In the genomic region with DNA sequence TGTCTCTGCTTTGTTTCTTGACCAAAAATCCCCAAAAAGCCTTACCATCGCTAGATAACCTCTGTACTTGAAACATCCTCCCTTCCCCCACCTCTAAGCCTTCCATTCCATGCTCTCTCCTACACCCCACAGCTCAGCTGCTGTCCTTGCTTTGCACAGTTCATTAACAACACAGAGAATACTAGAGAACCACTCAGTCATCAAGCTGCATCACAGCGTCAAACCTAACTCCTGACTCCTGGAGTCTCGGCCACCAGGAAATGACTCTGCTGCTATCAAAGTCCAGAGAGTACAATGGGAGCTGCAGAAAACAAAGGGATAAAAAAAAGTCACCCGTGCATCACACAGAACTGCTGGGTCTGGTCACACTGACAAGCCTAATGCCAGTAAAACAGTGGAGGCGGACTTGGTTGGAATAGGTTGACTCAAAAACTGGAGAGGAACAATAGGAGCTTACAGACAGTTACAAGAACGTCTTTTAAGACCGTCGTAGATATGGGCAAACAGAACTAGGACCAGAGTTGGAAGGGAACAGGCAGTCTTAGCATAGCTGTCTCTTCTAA, we compare ENCODE assay signal across 27 mouse cellular contexts. TPM values are rescaled to one million over a fixed set of nuclear protein-coding genes. Genes with fewer than 3 reads are reported as not detected.
A peak's percentile ranks its signal among the peaks of the same experiment; 100 is the strongest.
DNase-seq lines count a peak whose midpoint lies in the region; ATAC-seq and TF ChIP-seq lines count a peak whose summit lies in the region.
"Had no signal": no experiment of that assay in that cellular context is flagged by ENCODE, and none has a peak within 500 bp of the region (broad histone marks: within the 10 kb centered on the region; RNA-seq: fewer than 3 reads in every experiment).

No protein-coding gene starts in this region.

- H3K4me1 ChIP-seq in forebrain, embryonic 10.5 days, result peaks cover 10% of the 10 kb centered on the region; the same call in 1 of the 2 replicates
- H3K4me1 ChIP-seq in forebrain, embryonic 14.5 days (ENCODE audit: control insufficient read depth, insufficient read depth, low read length), result no peaks in the 10 kb centered on the region
- 0 out of 2 replicates have a peak, but pooled peaks cover 3% of the 10 kb centered on the region for H3K4me1 ChIP-seq in intestine, embryonic 14.5 days (replicated peaks; ENCODE audit: control insufficient read depth, insufficient read depth, low read length)
- no peaks in the 10 kb centered on the region for H3K4me1 ChIP-seq in intestine, postnatal 0 days (replicated peaks; ENCODE audit: control insufficient read depth, insufficient read depth, low read length)
- peaks cover 25% of the 10 kb centered on the region for H3K4me1 ChIP-seq in neural tube, embryonic 13.5 days (replicated peaks)
- H3K4me1 ChIP-seq: limb, embryonic 13.5 days; megakaryocyte, embryonic 14.5 days had no signal

- H3K36me3 ChIP-seq in forebrain, embryonic 10.5 days (replicated peaks), result no peaks in the 10 kb centered on the region; the same call in 1 of the 2 replicates
- no peaks in the 10 kb centered on the region for H3K36me3 ChIP-seq in forebrain, embryonic 14.5 days (ENCODE audit: control insufficient read depth, insufficient read depth, low read length)
- H3K36me3 ChIP-seq in intestine, embryonic 14.5 days (ENCODE audit: control insufficient read depth, insufficient read depth, low read length), result no peaks in the 10 kb centered on the region
- H3K36me3 ChIP-seq in intestine, postnatal 0 days (ENCODE audit: control insufficient read depth, insufficient read depth), result no peaks in the 10 kb centered on the region
- no peaks in the 10 kb centered on the region for H3K36me3 ChIP-seq in neural tube, embryonic 13.5 days
- H3K36me3 ChIP-seq: limb, embryonic 13.5 days; lung, embryonic 15.5 days; neural tube, embryonic 12.5 days had no signal

- no peak for ATAC-seq in forebrain, embryonic 14.5 days
- ATAC-seq in intestine, embryonic 14.5 days (replicated peaks; ENCODE audit: low FRiP score, low TSS enrichment, low read depth), result no peak
- no peak for ATAC-seq in intestine, postnatal 0 days
- ATAC-seq in neural tube, embryonic 13.5 days (ENCODE audit: low read depth), result 0 out of 2 replicates have a peak, but pooled peaks have one; percentile 41
- ATAC-seq: activated CD4-positive, CD25-positive, alpha-beta regulatory T cell, adult 4 months; forebrain, postnatal 0 days; midbrain, embryonic 16.5 days had no signal

- H3K4me2 ChIP-seq in forebrain, embryonic 14.5 days (ENCODE audit: low read length), result no peak overlapping the region
- H3K4me2 ChIP-seq in intestine, embryonic 14.5 days (ENCODE audit: low read length), result no peak overlapping the region
- H3K4me2 ChIP-seq in intestine, postnatal 0 days (replicated peaks; ENCODE audit: low read depth), result no peak overlapping the region
- no peak overlapping the region for H3K4me2 ChIP-seq in neural tube, embryonic 13.5 days
- H3K4me2 ChIP-seq: hindbrain, embryonic 14.5 days; limb, embryonic 13.5 days; liver, embryonic 11.5 days; lung, embryonic 15.5 days; neural tube, embryonic 12.5 days had no signal

- no peak for DNase-seq in forebrain, embryonic 10.5 days (ENCODE audit: extremely low spot score, low spot score)
- DNase-seq in forebrain, embryonic 14.5 days (ENCODE audit: low spot score), result no peak
- DNase-seq in intestine, embryonic 14.5 days (ENCODE audit: low spot score), result peak; percentile 41
- no peak for DNase-seq in neural tube, embryonic 10.5 days (ENCODE audit: extremely low spot score, low spot score)
- DNase-seq in ovary, postnatal 36 days (ENCODE audit: low spot score), result no peak
- no peak for DNase-seq in testis, postnatal 10 days (ENCODE audit: low spot score)
- DNase-seq: adrenal gland, adult 2 months; cerebellum, adult 2 months; cerebellum, postnatal 14 days; forebrain, postnatal 0 days; heart, postnatal 14 days; kidney, adult 11 months; kidney, postnatal 36 days; lung, postnatal 4 days; retina, postnatal 1 day; right cerebral cortex, postnatal 14 days had no signal

- no peak overlapping the region for H3K9ac ChIP-seq in forebrain, embryonic 14.5 days (ENCODE audit: low read length)
- no peak overlapping the region for H3K9ac ChIP-seq in intestine, embryonic 14.5 days (ENCODE audit: low read length)
- no peak overlapping the region for H3K9ac ChIP-seq in intestine, postnatal 0 days (ENCODE audit: low read depth, low read length)
- H3K9ac ChIP-seq in neural tube, embryonic 13.5 days, result no peak overlapping the region
- H3K9ac ChIP-seq: forebrain, postnatal 0 days; hindbrain, embryonic 14.5 days; limb, embryonic 13.5 days; lung, embryonic 15.5 days; neural tube, embryonic 12.5 days had no signal

- H3K4me3 ChIP-seq in forebrain, embryonic 10.5 days, result no peak overlapping the region
- H3K4me3 ChIP-seq in forebrain, embryonic 14.5 days (ENCODE audit: low read depth, low read length), result no peak overlapping the region
- H3K4me3 ChIP-seq in intestine, embryonic 14.5 days (ENCODE audit: low read depth, low read length), result no peak overlapping the region
- no peak overlapping the region for H3K4me3 ChIP-seq in intestine, postnatal 0 days (ENCODE audit: low read depth, low read length)
- no peak overlapping the region for H3K4me3 ChIP-seq in neural tube, embryonic 13.5 days
- H3K4me3 ChIP-seq: layer of hippocampus, adult 2 months; limb, embryonic 13.5 days; lung, embryonic 15.5 days; megakaryocyte, embryonic 14.5 days; neural tube, embryonic 12.5 days had no signal

- WGBS in forebrain, embryonic 10.5 days, result 54% methylated on average over 8 of the region's 8 CpGs
- WGBS in forebrain, embryonic 14.5 days, result 44% methylated on average over 8 of the region's 8 CpGs
- 72% methylated on average over 8 of the region's 8 CpGs for WGBS in intestine, embryonic 14.5 days
- 51% methylated on average over 8 of the region's 8 CpGs for WGBS in intestine, postnatal 0 days
- WGBS in neural tube, embryonic 13.5 days, result 26% methylated on average over 8 of the region's 8 CpGs

- H3K27ac ChIP-seq in forebrain, embryonic 10.5 days, result peak overlapping the region; percentile 16; the same call in 1 of the 2 replicates
- no peak overlapping the region for H3K27ac ChIP-seq in forebrain, embryonic 14.5 days (ENCODE audit: low read depth, low read length)
- H3K27ac ChIP-seq in intestine, embryonic 14.5 days (ENCODE audit: low read depth), result no peak overlapping the region
- no peak overlapping the region for H3K27ac ChIP-seq in intestine, postnatal 0 days (ENCODE audit: low read depth, low read length)
- H3K27ac ChIP-seq in neural tube, embryonic 13.5 days (replicated peaks), result 0 out of 2 replicates have a peak overlapping the region, but pooled peaks have one; percentile 1
- H3K27ac ChIP-seq: hindbrain, embryonic 14.5 days; layer of hippocampus, adult 2 months; limb, embryonic 13.5 days; lung, embryonic 15.5 days; neural tube, embryonic 12.5 days had no signal

- TF ChIP-seq CTCF in intestine, postnatal 0 days (IDR thresholded peaks at IDR 0.05; ENCODE audit: low read depth), result no peak

- no peaks in the 10 kb centered on the region for H3K27me3 ChIP-seq in forebrain, embryonic 10.5 days (ENCODE audit: poor library complexity, severe bottlenecking)
- no peaks in the 10 kb centered on the region for H3K27me3 ChIP-seq in forebrain, embryonic 14.5 days (replicated peaks; ENCODE audit: control insufficient read depth, insufficient read depth, low read length)
- H3K27me3 ChIP-seq in intestine, embryonic 14.5 days (replicated peaks; ENCODE audit: control insufficient read depth, insufficient read depth, low read length), result no peaks in the 10 kb centered on the region
- H3K27me3 ChIP-seq in intestine, postnatal 0 days (replicated peaks; ENCODE audit: control insufficient read depth, insufficient read depth, low read length), result no peaks in the 10 kb centered on the region
- H3K27me3 ChIP-seq in neural tube, embryonic 13.5 days, result no peaks in the 10 kb centered on the region
- H3K27me3 ChIP-seq: limb, embryonic 13.5 days; lung, embryonic 15.5 days; neural tube, embryonic 12.5 days had no signal

- H3K9me3 ChIP-seq in forebrain, embryonic 10.5 days, result no peaks in the 10 kb centered on the region
- no peaks in the 10 kb centered on the region for H3K9me3 ChIP-seq in forebrain, embryonic 14.5 days (replicated peaks; ENCODE audit: control insufficient read depth, low read length)
- no peaks in the 10 kb centered on the region for H3K9me3 ChIP-seq in intestine, embryonic 14.5 days (ENCODE audit: control insufficient read depth, low read length)
- H3K9me3 ChIP-seq in intestine, postnatal 0 days (ENCODE audit: control insufficient read depth), result no peaks in the 10 kb centered on the region
- H3K9me3 ChIP-seq in neural tube, embryonic 13.5 days, result no peaks in the 10 kb centered on the region
- H3K9me3 ChIP-seq: limb, embryonic 13.5 days; lung, embryonic 15.5 days had no signal

RNA-seq across cellular contexts. Expression of gene Mark1, which starts 27.1 kb away (rescaled TPM):
- polyA plus RNA-seq in forebrain, embryonic 10.5 days (2016; fragmentation: Nextera tagmentation; extraction: Ambion mirVana), result 3.5 and 3.6 TPM in 2 replicates
- polyA plus RNA-seq in forebrain, embryonic 14.5 days (2014; fragmentation: Nextera tagmentation; extraction: Ambion mirVana), result 12.1 and 12.9 TPM in 2 replicates
- 2.6 and 3.3 TPM in 2 replicates for polyA plus RNA-seq in intestine, embryonic 14.5 days (2014; fragmentation: Nextera tagmentation; extraction: Ambion mirVana)
- polyA plus RNA-seq in intestine, postnatal 0 days (2015; fragmentation: Nextera tagmentation; extraction: Ambion mirVana), result 1.6 TPM in 2 replicates
- 13.2 and 13.5 TPM in 2 replicates for polyA plus RNA-seq in neural tube, embryonic 13.5 days (2015; fragmentation: Nextera tagmentation; extraction: Ambion mirVana)
- polyA plus RNA-seq: activated CD4-positive, CD25-positive, alpha-beta regulatory T cell, adult 4 months had no signal

Comparison
In these comparisons a context has a peak if more than half of its experiments do, and no peak if none do; other contexts are left out.
1. H3K27ac ChIP-seq: peak in forebrain, embryonic 10.5 days (single experiment) and neural tube, embryonic 13.5 days (single experiment); none in forebrain, embryonic 14.5 days (single experiment), intestine, embryonic 14.5 days (single experiment) and intestine, postnatal 0 days (single experiment).